Mouse (Mus musculus): ENCODE data around the gene Nucks1.

GRCm38 (mm10) chr1:131902679-131903078 lies 7.7 kb upstream of the Nucks1 start:
- no peak for TF ChIP-seq CTCF (IDR thresholded peaks at IDR 0.05; ENCODE audit: extremely low read depth, insufficient read depth, low read length)
- TF ChIP-seq POLR2A (IDR thresholded peaks at IDR 0.05; ENCODE audit: extremely low read depth, insufficient read depth, low read length), result no peak
